ENCODE assay signal across 27 mouse cellular contexts in the genomic region with DNA sequence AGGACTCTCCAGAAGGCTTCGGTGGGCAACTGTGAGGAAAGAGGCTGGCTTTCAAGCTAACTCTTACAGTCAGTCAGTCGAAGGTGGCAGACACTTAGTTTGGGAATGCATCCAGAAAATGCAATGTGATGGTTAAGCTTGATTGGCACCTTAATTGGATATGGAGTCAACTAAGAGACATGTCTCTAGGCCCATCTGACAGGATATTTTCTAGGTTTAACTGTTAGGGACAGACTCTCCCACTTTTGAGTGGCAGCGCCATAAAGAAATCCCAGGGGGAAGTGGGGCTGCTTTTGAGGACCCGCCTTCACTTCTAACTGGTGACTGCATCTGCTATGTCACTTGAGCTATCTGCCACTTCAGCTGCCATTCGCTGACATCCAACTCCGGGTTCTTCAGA. TPM values are rescaled to one million over a fixed set of nuclear protein-coding genes. Genes with fewer than 3 reads are reported as not detected.
"Had no signal": no experiment of that assay in that cellular context is flagged by ENCODE, and none has a peak within 500 bp of the region (broad histone marks: within the 10 kb centered on the region; RNA-seq: fewer than 3 reads in every experiment).

No protein-coding gene starts in this region.

- H3K36me3 ChIP-seq: heart, embryonic 12.5 days; hindbrain, embryonic 10.5 days; hindbrain, embryonic 12.5 days; intestine, embryonic 15.5 days; limb, embryonic 13.5 days; limb, embryonic 15.5 days; liver, embryonic 12.5 days had no signal

- H3K9me3 ChIP-seq: hindbrain, embryonic 10.5 days; hindbrain, embryonic 12.5 days; intestine, embryonic 15.5 days; limb, embryonic 13.5 days; limb, embryonic 15.5 days; liver, embryonic 12.5 days had no signal

- H3K27me3 ChIP-seq: heart, embryonic 12.5 days; hindbrain, embryonic 12.5 days; intestine, embryonic 15.5 days; limb, embryonic 13.5 days; limb, embryonic 15.5 days; liver, embryonic 12.5 days had no signal

- H3K4me3 ChIP-seq: gastrocnemius, adult 2 months; heart, adult 2 months; heart, embryonic 12.5 days; hindbrain, embryonic 10.5 days; hindbrain, embryonic 12.5 days; intestine, embryonic 15.5 days; layer of hippocampus, adult 2 months; limb, embryonic 13.5 days; limb, embryonic 15.5 days; liver, embryonic 12.5 days had no signal

- H3K4me1 ChIP-seq: heart, embryonic 12.5 days; hindbrain, embryonic 10.5 days; hindbrain, embryonic 12.5 days; intestine, embryonic 15.5 days; limb, embryonic 13.5 days; limb, embryonic 15.5 days; liver, embryonic 12.5 days had no signal

- H3K9ac ChIP-seq: heart, embryonic 12.5 days; hindbrain, embryonic 12.5 days; hindbrain, embryonic 14.5 days; intestine, embryonic 15.5 days; limb, embryonic 13.5 days; limb, embryonic 15.5 days; liver, embryonic 12.5 days; liver, embryonic 14.5 days had no signal

- ATAC-seq: hindbrain, embryonic 16.5 days; inflammation-experienced regulatory T-cells, adult 6 months; intestine, embryonic 15.5 days; intestine, postnatal 0 days; liver, embryonic 12.5 days had no signal

- H3K4me2 ChIP-seq: heart, embryonic 12.5 days; hindbrain, embryonic 12.5 days; hindbrain, embryonic 14.5 days; intestine, embryonic 15.5 days; limb, embryonic 13.5 days; limb, embryonic 15.5 days; liver, embryonic 12.5 days had no signal

- H3K27ac ChIP-seq: gastrocnemius, adult 2 months; heart, adult 2 months; hindbrain, embryonic 10.5 days; hindbrain, embryonic 12.5 days; hindbrain, embryonic 14.5 days; intestine, embryonic 15.5 days; layer of hippocampus, adult 2 months; limb, embryonic 13.5 days; limb, embryonic 15.5 days; liver, embryonic 12.5 days; liver, embryonic 14.5 days had no signal

- DNase-seq: gastrocnemius, adult 2 months; gastrocnemius, postnatal 10 days; gastrocnemius, postnatal 25 days; heart, adult 2 months; heart, postnatal 10 days; heart, postnatal 4 days; kidney, adult 18-20 months; kidney, adult 8-10 months; kidney, postnatal 10 days; kidney, postnatal 25 days; kidney, postnatal 4 days; layer of hippocampus, postnatal 36 days; left cerebral cortex, postnatal 4 days had no signal

RNA-seq across cellular contexts. Expression of gene Socs2, which starts 43.6 kb away (rescaled TPM):
- total RNA-seq: granulocyte monocyte progenitor cell, adult 5-6 weeks had no signal
